15 mouse cellular contexts compared by ENCODE assay signal in genomic region chr5:103914335-103915226, GRCm38 (mm10). TPM values are rescaled to one million over a fixed set of nuclear protein-coding genes. Genes with fewer than 3 reads are reported as not detected.
DNase-seq lines count a peak whose midpoint lies in the region; ATAC-seq and TF ChIP-seq lines count a peak whose summit lies in the region.
"Had no signal": no experiment of that assay in that cellular context is flagged by ENCODE, and none has a peak within 500 bp of the region (broad histone marks: within the 10 kb centered on the region; RNA-seq: fewer than 3 reads in every experiment).

No protein-coding gene starts in this region.

- H3K27ac ChIP-seq in hindbrain, postnatal 0 days = no peak overlapping the region
- no peak overlapping the region for H3K27ac ChIP-seq in hindbrain, embryonic 13.5 days
- no peak overlapping the region for H3K27ac ChIP-seq in lung, postnatal 0 days (ENCODE audit: low read length)
- no peak overlapping the region for H3K27ac ChIP-seq in forebrain, embryonic 10.5 days
- H3K27ac ChIP-seq: hindbrain, embryonic 12.5 days; limb, embryonic 12.5 days; midbrain, embryonic 15.5 days; stomach, embryonic 15.5 days had no signal

- no peaks in the 10 kb centered on the region for H3K36me3 ChIP-seq in hindbrain, postnatal 0 days (ENCODE audit: insufficient read depth, low read length)
- H3K36me3 ChIP-seq in hindbrain, embryonic 13.5 days = no peaks in the 10 kb centered on the region
- no peaks in the 10 kb centered on the region for H3K36me3 ChIP-seq in lung, postnatal 0 days (ENCODE audit: insufficient read depth, low read length)
- no peaks in the 10 kb centered on the region for H3K36me3 ChIP-seq in forebrain, embryonic 10.5 days (replicated peaks)
- H3K36me3 ChIP-seq: heart, embryonic 12.5 days; hindbrain, embryonic 12.5 days; limb, embryonic 12.5 days; midbrain, embryonic 15.5 days; stomach, embryonic 15.5 days had no signal

- no peak for DNase-seq in hindbrain, postnatal 0 days (ENCODE audit: low spot score)
- DNase-seq in lung, postnatal 0 days (ENCODE audit: low spot score) = no peak
- no peak for DNase-seq in lung, adult 18-20 months
- peak; percentile 50 for DNase-seq in CD4-positive, CD25-positive, alpha-beta regulatory T cell, adult 2 months (ENCODE audit: low read depth, low spot score)
- peak; percentile 44 for DNase-seq in induced T-regulatory cell, adult 2 months (ENCODE audit: low read depth)
- DNase-seq in forebrain, embryonic 10.5 days (ENCODE audit: extremely low spot score, low spot score) = no peak
- no peak for DNase-seq in MN1 (ENCODE audit: low spot score)
- DNase-seq: cerebellum, adult 2 months; lung, postnatal 4 days had no signal

- no peaks in the 10 kb centered on the region for H3K27me3 ChIP-seq in hindbrain, postnatal 0 days (ENCODE audit: insufficient read depth, low read length)
- H3K27me3 ChIP-seq in hindbrain, embryonic 13.5 days = peaks cover 12% of the 10 kb centered on the region; the same call in 1 of the 2 replicates
- no peaks in the 10 kb centered on the region for H3K27me3 ChIP-seq in lung, postnatal 0 days (replicated peaks; ENCODE audit: insufficient read depth, low read length)
- peaks cover 41% of the 10 kb centered on the region for H3K27me3 ChIP-seq in forebrain, embryonic 10.5 days (ENCODE audit: poor library complexity, severe bottlenecking)
- H3K27me3 ChIP-seq: hindbrain, embryonic 12.5 days; limb, embryonic 12.5 days; midbrain, embryonic 15.5 days; stomach, embryonic 15.5 days had no signal

- TF ChIP-seq CTCF in hindbrain, postnatal 0 days (IDR thresholded peaks at IDR 0.05; ENCODE audit: low read depth) = peak; percentile 44
- TF ChIP-seq CTCF in lung, postnatal 0 days (IDR thresholded peaks at IDR 0.05) = peak; percentile 58

- no peak overlapping the region for H3K9ac ChIP-seq in hindbrain, postnatal 0 days (replicated peaks; ENCODE audit: low read length)
- H3K9ac ChIP-seq in hindbrain, embryonic 13.5 days = no peak overlapping the region
- H3K9ac ChIP-seq in lung, postnatal 0 days (replicated peaks; ENCODE audit: low read depth) = no peak overlapping the region
- H3K9ac ChIP-seq: heart, embryonic 12.5 days; hindbrain, embryonic 12.5 days; limb, embryonic 12.5 days; midbrain, embryonic 15.5 days; stomach, embryonic 15.5 days had no signal

- H3K4me1 ChIP-seq in hindbrain, postnatal 0 days (ENCODE audit: insufficient read depth, low read length) = no peaks in the 10 kb centered on the region
- H3K4me1 ChIP-seq in hindbrain, embryonic 13.5 days (replicated peaks) = peaks cover 3% of the 10 kb centered on the region; the same call in 1 of the 2 replicates
- no peaks in the 10 kb centered on the region for H3K4me1 ChIP-seq in lung, postnatal 0 days (ENCODE audit: insufficient read depth, low read depth, low read length)
- H3K4me1 ChIP-seq in forebrain, embryonic 10.5 days = peaks cover 28% of the 10 kb centered on the region
- H3K4me1 ChIP-seq: stomach, embryonic 15.5 days had no signal

- H3K9me3 ChIP-seq in hindbrain, postnatal 0 days (ENCODE audit: low read length) = no peaks in the 10 kb centered on the region
- no peaks in the 10 kb centered on the region for H3K9me3 ChIP-seq in hindbrain, embryonic 13.5 days
- no peaks in the 10 kb centered on the region for H3K9me3 ChIP-seq in lung, postnatal 0 days (ENCODE audit: low read length)
- H3K9me3 ChIP-seq in forebrain, embryonic 10.5 days = no peaks in the 10 kb centered on the region
- H3K9me3 ChIP-seq: heart, embryonic 12.5 days; hindbrain, embryonic 12.5 days; limb, embryonic 12.5 days; midbrain, embryonic 15.5 days; stomach, embryonic 15.5 days had no signal

- H3K4me2 ChIP-seq in hindbrain, postnatal 0 days (ENCODE audit: low read depth, low read length) = no peak overlapping the region
- no peak overlapping the region for H3K4me2 ChIP-seq in hindbrain, embryonic 13.5 days
- H3K4me2 ChIP-seq in lung, postnatal 0 days (replicated peaks; ENCODE audit: low read depth, low read length) = no peak overlapping the region
- H3K4me2 ChIP-seq: heart, embryonic 12.5 days; hindbrain, embryonic 12.5 days; limb, embryonic 12.5 days; midbrain, embryonic 15.5 days; stomach, embryonic 15.5 days had no signal

- no peak for TF ChIP-seq EP300 in lung, postnatal 0 days (IDR thresholded peaks at IDR 0.05)

- ATAC-seq in hindbrain, postnatal 0 days = no peak
- no peak for ATAC-seq in hindbrain, embryonic 13.5 days (ENCODE audit: low FRiP score)
- ATAC-seq in lung, postnatal 0 days = no peak
- ATAC-seq: midbrain, embryonic 15.5 days had no signal

- no peak overlapping the region for H3K4me3 ChIP-seq in hindbrain, postnatal 0 days (ENCODE audit: low read length)
- H3K4me3 ChIP-seq in hindbrain, embryonic 13.5 days = no peak overlapping the region
- H3K4me3 ChIP-seq in lung, postnatal 0 days (ENCODE audit: low read depth, low read length) = no peak overlapping the region
- H3K4me3 ChIP-seq in forebrain, embryonic 10.5 days = no peak overlapping the region
- H3K4me3 ChIP-seq: heart, embryonic 12.5 days; hindbrain, embryonic 12.5 days; limb, embryonic 12.5 days; midbrain, embryonic 15.5 days; stomach, embryonic 15.5 days had no signal

- 77% methylated on average over 11 of the region's 11 CpGs for WGBS in hindbrain, postnatal 0 days
- WGBS in hindbrain, embryonic 13.5 days = 78% methylated on average over 11 of the region's 11 CpGs
- WGBS in lung, postnatal 0 days = 57% methylated on average over 11 of the region's 11 CpGs
- WGBS in forebrain, embryonic 10.5 days = 78% methylated on average over 11 of the region's 11 CpGs

RNA-seq across cellular contexts. Expression of gene Klhl8, which starts 3.5 kb away (rescaled TPM):
- 38.7 and 40.1 TPM in 2 replicates for total RNA-seq in hindbrain, postnatal 0 days (2014; rRNA removed)
- 32.0 and 33.4 TPM in 2 replicates for polyA plus RNA-seq in hindbrain, postnatal 0 days (2015; fragmentation: Nextera tagmentation; extraction: Ambion mirVana)
- polyA plus RNA-seq in hindbrain, embryonic 13.5 days (2015; fragmentation: Nextera tagmentation; extraction: Ambion mirVana) = 31.9 and 33.5 TPM in 2 replicates
- 7.1 and 8.0 TPM in 2 replicates for polyA plus RNA-seq in lung, postnatal 0 days (2015; fragmentation: Nextera tagmentation; extraction: Ambion mirVana)
- 8.7 and 9.9 TPM in 2 replicates for polyA plus RNA-seq in forebrain, embryonic 10.5 days (2016; fragmentation: Nextera tagmentation; extraction: Ambion mirVana)

Comparison
In these comparisons a context has a peak if more than half of its experiments do, and no peak if none do; other contexts are left out.
1. DNase-seq: peak in CD4-positive, CD25-positive, alpha-beta regulatory T cell, adult 2 months (single experiment) and induced T-regulatory cell, adult 2 months (single experiment); none in hindbrain, postnatal 0 days (single experiment), lung, postnatal 0 days (single experiment), lung, adult 18-20 months (0 of 2), forebrain, embryonic 10.5 days (single experiment) and MN1 (single experiment).